Mouse (Mus musculus): ENCODE data around the gene Srp72.

DNA sequence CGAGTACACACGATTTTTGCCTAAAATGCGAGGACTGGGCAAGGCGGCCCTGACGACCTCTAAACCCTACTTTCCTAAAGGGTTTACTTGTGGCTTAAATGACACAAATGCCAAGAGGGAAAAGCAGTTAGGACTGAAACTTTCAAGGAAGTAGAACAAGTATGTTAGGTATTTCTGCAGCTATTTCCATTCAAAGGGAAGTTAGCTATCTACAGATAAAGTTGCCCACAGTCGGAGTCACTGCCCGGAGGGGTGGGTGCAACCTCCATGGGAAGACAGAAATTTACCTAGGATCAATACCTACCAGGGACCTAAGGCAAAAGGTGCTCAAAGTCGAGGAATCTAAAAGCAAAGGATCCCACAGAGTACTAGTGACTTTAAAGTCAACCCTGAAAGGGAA lies 34.8 kb upstream of the Srp72 start:
- TF ChIP-seq CTCF (IDR thresholded peaks at IDR 0.05; ENCODE audit: insufficient read depth, low read length), result no peak
- TF ChIP-seq POLR2A (IDR thresholded peaks at IDR 0.05; ENCODE audit: borderline replicate concordance, extremely low read depth, low read depth, low read length), result no peak
